Mouse (Mus musculus) kidney, postnatal 10 days (tissue): Measurements from ENCODE around the gene Slc47a2.

Experiments used
- DNase-seq: peaks from one replicate; pipeline ENCODE4 v3.0.0; 2021; ENCODE audit warnings: mixed read lengths

Slc47a2 gene

DNA sequence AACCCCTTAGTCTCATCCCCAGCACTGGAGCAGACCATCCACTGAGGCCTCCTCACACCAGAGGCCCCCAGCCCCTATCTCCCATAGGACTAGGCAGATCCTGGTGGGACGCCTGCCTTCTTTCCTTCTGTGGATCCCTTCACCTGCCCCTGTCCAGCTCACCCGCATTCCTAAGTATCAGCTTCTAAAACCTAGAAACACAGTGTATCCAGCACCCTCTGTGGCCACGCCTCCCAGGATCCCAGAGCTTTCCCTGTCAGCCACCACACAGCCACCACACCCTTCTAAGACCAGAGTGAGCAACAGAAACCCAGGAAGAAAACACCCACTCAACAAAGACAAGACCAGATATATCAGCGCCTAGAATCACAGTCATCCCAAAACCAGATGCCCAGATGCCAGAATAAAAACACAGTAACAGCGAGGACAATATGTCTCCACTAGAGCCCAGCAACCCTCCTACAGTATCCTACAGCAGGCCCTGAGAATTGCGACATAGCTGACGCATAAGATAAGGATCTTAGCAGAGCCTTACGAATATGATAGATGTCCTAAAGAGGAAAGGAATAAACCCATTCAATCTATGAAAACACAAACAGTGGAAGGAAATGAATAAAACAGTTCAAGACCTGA, 64.1 kb downstream of the Slc47a2 start:
- DNase-seq = no peak

DNA sequence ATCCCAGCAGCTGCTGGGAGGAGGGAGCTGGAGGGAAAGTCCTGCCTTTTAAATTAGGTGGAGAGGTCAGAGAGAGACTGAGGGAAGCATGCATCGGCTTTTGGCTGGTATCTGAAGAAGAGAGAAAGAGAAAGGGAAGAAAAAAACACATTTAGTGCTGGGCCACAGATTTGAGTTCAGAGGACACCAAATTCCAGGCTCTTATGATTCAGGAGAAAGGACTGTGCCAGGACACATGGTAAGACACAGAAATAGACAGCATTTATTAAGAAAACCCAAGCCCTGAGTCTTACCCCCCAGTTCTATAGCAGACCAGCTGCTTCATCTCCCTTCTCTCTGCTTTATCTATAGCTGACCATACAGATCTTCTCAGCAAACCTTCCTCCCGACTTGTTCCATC, 64.7 kb downstream of the Slc47a2 start:
- DNase-seq = no peak

- no peak for DNase-seq
Observed at GRCm38 (mm10) chr11:61276482-61276881, 66.2 kb downstream of the Slc47a2 start.

DNA sequence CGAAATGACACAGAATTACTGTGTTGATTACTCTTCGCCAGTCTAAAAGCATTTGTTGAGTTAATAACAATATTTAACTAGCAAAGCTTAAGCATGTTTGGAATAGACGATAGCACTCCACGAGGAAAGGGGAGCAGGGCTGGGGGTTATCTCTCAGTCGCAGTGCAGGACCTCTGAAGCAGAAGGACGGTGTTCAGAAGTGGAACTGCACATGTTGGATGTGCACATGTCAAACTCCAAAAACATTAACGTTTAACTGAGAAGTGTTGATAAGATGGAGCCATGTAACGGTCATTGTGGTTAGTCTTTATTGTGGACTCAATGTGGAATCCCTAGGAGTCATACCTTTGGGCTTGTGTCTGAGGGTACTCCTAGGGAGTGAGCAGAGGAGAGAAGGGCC, 67.6 kb downstream of the Slc47a2 start:
- no peak for DNase-seq

GRCm38 (mm10) chr11:61274421-61274820, 68.2 kb downstream of the Slc47a2 start:
- no peak for DNase-seq

DNA sequence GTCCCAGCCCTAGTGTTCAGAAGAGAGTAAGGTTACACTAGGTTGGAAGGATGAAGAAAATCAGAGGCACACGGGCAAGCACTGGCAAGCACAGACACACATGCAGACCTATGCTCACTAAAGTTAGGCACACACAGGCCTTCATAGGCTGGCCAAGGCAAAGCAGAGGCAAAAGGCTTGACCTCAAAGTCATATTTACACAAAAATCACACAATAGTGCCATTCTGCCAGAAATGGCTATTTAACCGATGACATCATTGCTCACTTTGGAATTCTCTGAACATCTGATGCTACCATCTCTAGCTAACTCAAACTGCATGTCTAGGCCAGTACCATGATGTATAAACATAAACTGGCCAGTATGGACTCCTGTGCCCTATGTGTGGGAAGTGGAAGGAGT, 68.7 kb downstream of the Slc47a2 start:
- no peak for DNase-seq

GRCm38 (mm10) chr11:61271612-61272011, 71.0 kb downstream of the Slc47a2 start:
- DNase-seq = no peak

GRCm38 (mm10) chr11:61270406-61270805, 72.3 kb downstream of the Slc47a2 start:
- DNase-seq = no peak

DNA sequence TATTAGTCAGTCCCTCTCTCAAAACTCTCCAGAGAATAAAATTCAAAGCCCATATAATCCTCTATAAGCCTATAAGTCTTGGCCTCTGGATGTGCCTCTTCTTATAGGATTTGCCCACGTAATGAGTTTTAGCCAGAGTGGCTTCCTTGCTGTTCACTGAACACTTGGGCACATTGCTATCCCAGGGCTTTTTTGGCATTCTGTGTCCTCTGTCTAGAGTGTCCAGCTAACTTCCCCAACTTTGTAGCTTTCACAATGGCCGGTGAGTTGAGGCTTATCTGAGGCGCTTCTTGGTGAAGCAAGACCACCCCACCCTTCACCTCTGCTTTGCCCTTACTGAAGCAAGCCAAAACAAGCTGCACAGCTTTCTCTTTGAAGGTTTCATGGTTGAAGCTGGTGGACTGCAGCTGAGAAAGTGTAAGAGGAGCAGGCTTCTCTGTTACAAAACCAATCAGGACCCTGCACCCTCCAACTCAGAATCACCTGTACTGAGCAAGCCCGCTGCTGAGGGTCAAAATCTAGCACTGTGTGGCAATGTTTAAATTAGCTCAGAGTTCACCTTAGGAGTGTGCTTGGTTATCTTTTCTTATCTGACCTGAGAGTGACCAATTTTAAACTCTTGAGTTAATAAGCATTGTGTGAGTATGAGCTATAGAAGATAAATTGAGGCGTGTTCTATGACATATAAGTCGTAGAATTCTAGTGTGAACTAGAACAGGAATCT, 73.9 kb downstream of the Slc47a2 start:
- DNase-seq = no peak

GRCm38 (mm10) chr11:61266551-61267533, 75.8 kb downstream of the Slc47a2 start, which contains the start of gene Aldh3a2:
Aldh3a2 (minus strand) TSS chr11:61267464.
- peak; percentile 97 for DNase-seq

- DNase-seq = no peak
Observed at GRCm38 (mm10) chr11:61263841-61264240, 78.8 kb downstream of the Slc47a2 start.

- DNase-seq = no peak
Observed at GRCm38 (mm10) chr11:61262516-61262915, 80.1 kb downstream of the Slc47a2 start.

DNA sequence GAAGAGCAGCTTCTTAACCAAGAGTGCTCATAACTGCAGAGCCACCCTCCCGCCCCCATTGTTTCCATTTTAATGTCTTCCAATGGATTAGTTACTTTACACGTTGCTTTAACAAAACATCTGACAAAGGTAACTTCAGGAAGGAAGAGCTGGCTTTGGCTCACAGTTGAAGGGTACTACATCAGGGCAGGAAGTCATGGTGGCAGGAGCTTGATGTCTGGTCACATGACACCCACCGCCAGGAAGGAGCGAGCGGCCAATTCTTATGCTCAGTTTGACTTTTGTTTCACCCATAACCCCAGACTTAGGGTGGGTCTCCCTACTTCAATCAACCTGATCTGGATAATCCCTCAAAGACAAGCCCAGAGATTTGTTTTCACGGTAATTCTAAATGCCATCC, 83.6 kb downstream of the Slc47a2 start:
- no peak for DNase-seq

- no peak for DNase-seq
Observed at GRCm38 (mm10) chr11:61252807-61253206, 89.9 kb downstream of the Slc47a2 start.

DNA sequence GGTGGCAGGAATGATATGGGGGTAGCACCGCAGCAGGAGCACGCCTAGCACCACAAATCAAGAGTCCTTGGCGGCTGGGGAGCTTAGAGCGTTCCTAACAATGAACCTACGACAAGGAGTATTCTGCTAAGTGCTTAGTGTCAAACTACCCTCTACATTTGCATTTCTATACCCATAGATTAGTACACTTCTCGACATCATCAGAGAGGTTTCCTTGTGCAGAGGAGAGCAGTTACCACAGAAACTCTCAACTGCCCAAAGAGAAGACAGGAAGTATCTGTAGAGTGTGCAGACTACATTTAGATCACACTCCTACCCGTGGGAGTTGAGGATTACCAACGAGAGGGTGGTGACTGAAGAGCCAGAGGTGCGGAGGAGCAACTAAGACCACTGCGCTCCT, 90.9 kb downstream of the Slc47a2 start:
- no peak for DNase-seq
